Mouse (Mus musculus) neural tube, embryonic 12.5 days (tissue): ENCODE measurements around the gene Masp1. TPM values are rescaled to one million over a fixed set of nuclear protein-coding genes. Genes with fewer than 3 reads are reported as not detected.

ENCODE experiments used
- ATAC-seq: fragments of 200-750 bp; cut with Nextera tagmentation; 2 replicates; pipeline ENCODE4 v1.8.0; 2017; ENCODE audit warnings: low read depth, mild to moderate bottlenecking, moderate TSS enrichment, moderate library complexity; ENCODE audit not compliant: low FRiP score
- H3K27ac ChIP-seq: fragments of 300-500 bp; sonication (generic); 2 replicates; pipeline ENCODE4 v1.5.1; 2016
- H3K27me3 ChIP-seq: fragments of 300-500 bp; sonication (generic); replicated peaks from 2 replicates; pipeline ENCODE4 v1.6.1; 2016; ENCODE audit warnings: mild to moderate bottlenecking
- H3K36me3 ChIP-seq: fragments of 300-500 bp; sonication (generic); 2 replicates; pipeline ENCODE4 v1.6.1; 2016; ENCODE audit warnings: mild to moderate bottlenecking
- H3K4me1 ChIP-seq: fragments of 300-500 bp; sonication (generic); 2 replicates; pipeline ENCODE4 v1.6.1; 2016
- H3K4me2 ChIP-seq: fragments of 300-500 bp; sonication (generic); replicated peaks from 2 replicates; pipeline ENCODE4 v1.6.1; 2016; ENCODE audit warnings: mild to moderate bottlenecking
- H3K4me3 ChIP-seq: fragments of 300-500 bp; sonication (generic); 2 replicates; pipeline ENCODE4 v1.5.1; 2016
- H3K9ac ChIP-seq: fragments of 300-500 bp; sonication (generic); 2 replicates; pipeline ENCODE4 v1.6.1; 2016; ENCODE audit warnings: mild to moderate bottlenecking
- H3K9me3 ChIP-seq: fragments of 300-500 bp; sonication (generic); 2 replicates; pipeline ENCODE4 v1.6.1; 2016; ENCODE audit warnings: mild to moderate bottlenecking
- WGBS: fragments of 180-500 bp; shearing (Covaris S2); methylation state at CpG from one replicate; pipeline ENCODE4 v1.1.7; 2016; 5-methylcytosine and 5-hydroxymethylcytosine counted together
- polyA plus RNA-seq: library from polyadenylated mRNA; unstranded; fragments of >200 nt; fragmentation: Nextera tagmentation; extraction: Ambion mirVana; gene quantifications from 2 replicates; pipeline ENCODE4 v1.2.1, GENCODE M21; 2016

Gene Masp1
- polyA plus RNA-seq, 1 experiment from 2014 or later = 35.5 TPM

DNA sequence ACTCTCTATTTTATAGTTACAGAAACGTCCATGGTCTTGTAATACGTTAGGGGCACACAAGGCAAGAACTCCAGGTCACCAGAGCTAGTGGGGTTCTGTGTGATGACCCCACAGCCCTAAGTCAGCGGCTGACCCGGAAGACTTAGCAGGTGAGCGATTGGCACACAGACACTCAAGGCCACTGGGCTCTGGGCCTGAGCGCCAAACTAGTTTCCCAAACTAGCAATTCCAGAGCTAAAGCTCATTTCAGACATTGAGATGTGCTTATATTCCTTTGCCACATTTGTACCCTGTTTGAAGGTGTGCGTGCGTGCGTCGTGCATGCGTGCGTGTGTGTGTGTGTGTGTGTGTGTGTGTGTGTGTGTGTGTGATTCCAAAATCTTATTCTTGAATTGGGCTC is 37.8 kb downstream of the Masp1 start:
- Histone ChIP-seq H3K4me3 (no peak overlapping the region), H3K4me2 (no peak overlapping the region), H3K27me3 (no peaks in the 10 kb centered on the region), H3K9me3 (no peaks in the 10 kb centered on the region), H3K9ac (no peak overlapping the region), H3K4me1 (no peaks in the 10 kb centered on the region), H3K36me3 (peaks cover 37% of the 10 kb centered on the region), H3K27ac (no peak overlapping the region)
- WGBS = 93% methylated on average over 12 of the region's 12 CpGs
- ATAC-seq = no peak

DNA sequence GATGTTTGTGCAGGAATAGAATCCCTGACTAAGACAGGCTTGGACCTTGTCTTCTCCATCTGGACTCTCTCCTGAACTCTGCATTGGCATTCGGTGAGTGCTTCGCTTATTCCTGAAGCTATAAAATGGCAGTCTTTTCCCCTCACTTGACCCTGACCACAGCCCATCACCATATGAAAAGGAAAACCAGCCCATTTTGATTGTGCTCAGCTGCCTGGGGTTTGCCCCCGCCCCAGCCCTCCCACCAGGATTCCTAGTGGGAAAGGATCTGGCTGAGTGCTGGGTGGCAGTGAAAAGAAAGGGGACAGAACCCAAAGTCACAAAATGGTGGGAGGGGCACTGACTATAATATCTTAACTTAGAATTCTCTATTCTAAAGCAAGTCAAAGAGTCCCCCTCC is 38.4 kb downstream of the Masp1 start:
- no peak for ATAC-seq
- Histone ChIP-seq H3K4me2 (no peak overlapping the region), H3K27me3 (no peaks in the 10 kb centered on the region), H3K36me3 (peaks cover 31% of the 10 kb centered on the region), H3K9ac (no peak overlapping the region), H3K4me1 (no peaks in the 10 kb centered on the region), H3K4me3 (no peak overlapping the region), H3K27ac (no peak overlapping the region), H3K9me3 (no peaks in the 10 kb centered on the region)
- 35% methylated on average over 3 of the region's 3 CpGs for WGBS

DNA sequence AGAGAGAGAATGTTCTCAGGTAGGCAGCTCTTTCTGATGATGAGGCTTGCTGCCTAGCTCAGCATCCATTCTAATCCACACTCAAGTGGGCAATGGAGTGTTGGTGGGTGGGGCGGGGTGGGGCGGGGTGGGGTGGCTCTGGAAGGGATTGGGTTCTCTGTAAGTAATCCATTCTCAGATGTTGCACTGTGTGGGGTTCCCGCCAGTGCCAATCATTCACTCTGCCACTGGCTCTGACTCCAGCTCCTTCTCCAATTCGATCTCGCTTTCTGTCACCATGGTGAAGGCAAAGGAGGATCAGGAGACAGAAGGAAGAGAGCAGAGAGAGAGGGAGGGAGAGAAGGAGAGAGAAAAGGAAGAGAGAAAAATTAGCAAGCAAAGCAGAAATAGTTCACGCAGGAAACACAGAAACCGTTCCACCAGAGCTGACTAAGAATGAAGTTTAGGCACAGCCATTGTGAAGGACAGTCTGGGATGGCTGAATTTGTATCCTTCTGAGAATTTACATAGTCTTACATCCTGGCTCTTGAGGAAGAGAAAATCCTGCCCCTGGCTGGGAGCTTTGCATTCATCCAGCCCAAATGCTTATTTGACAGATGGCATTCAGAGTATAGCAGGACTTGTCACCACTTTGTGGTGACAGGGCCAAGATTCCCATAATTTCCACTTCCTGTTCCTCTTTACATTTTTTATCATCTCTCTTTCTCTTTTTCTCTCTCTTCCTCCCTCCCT is 40.6 kb downstream of the Masp1 start:
- Histone ChIP-seq H3K36me3 (peaks cover 17% of the 10 kb centered on the region; the same call in 1 of the 2 replicates), H3K9me3 (no peaks in the 10 kb centered on the region), H3K4me1 (no peaks in the 10 kb centered on the region), H3K27ac (no peak overlapping the region), H3K9ac (no peak overlapping the region), H3K4me2 (no peak overlapping the region), H3K27me3 (no peaks in the 10 kb centered on the region), H3K4me3 (no peak overlapping the region)
- no peak for ATAC-seq
- WGBS = 79% methylated on average over 7 of the region's 7 CpGs

DNA sequence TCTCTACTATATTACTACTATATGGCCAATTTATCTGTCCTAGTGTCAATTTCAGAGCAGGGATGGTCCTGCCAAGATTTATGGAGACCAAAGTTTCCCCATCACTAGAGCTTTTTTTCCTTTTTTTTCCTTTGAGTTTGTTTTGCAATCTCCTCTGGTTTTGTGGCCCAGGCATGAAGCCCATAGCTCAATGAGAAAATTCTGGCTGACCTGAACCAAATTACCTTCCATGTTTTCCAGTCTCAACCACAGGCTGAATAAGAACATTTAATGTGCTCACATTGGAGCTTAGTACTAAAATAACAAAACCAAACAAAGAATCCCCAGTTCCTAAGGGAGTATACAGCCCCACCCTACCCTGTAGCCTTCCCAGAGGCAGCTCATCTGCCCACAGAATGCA is 44.0 kb downstream of the Masp1 start:
- H3K4me1 ChIP-seq = no peaks in the 10 kb centered on the region
- H3K36me3 ChIP-seq = peaks cover 8% of the 10 kb centered on the region; the same call in 1 of the 2 replicates
- no peak for ATAC-seq
- H3K4me2 ChIP-seq = no peak overlapping the region
- no peaks in the 10 kb centered on the region for H3K9me3 ChIP-seq
- H3K9ac ChIP-seq = no peak overlapping the region
- H3K27ac ChIP-seq = no peak overlapping the region
- no peak overlapping the region for H3K4me3 ChIP-seq
- H3K27me3 ChIP-seq = no peaks in the 10 kb centered on the region

DNA sequence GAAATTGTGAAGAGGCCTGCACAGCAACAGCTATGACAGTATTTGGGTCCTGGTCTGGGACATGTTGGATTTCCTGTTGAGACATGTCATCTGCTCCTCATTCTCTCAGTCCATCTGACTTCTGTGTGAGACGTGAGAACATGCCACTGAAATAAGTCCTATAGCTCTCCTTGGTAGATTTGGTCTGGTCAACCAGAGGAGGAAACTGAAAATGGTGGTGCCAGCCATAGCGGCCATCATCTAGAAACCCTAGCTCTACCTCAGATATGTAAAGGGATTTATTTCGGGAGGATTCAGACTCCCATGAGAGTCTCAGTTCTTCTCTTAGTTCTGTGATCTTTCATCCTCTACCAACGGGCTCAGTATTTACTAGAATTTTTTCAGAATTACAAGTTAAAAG is 45.0 kb downstream of the Masp1 start:
- Histone ChIP-seq H3K27me3 (no peaks in the 10 kb centered on the region), H3K4me1 (no peaks in the 10 kb centered on the region), H3K9ac (no peak overlapping the region), H3K4me3 (no peak overlapping the region), H3K27ac (no peak overlapping the region), H3K4me2 (no peak overlapping the region), H3K9me3 (no peaks in the 10 kb centered on the region), H3K36me3 (peaks cover 5% of the 10 kb centered on the region; the same call in 1 of the 2 replicates)
- 91% methylated on average over 4 of the region's 4 CpGs for WGBS
- no peak for ATAC-seq

DNA sequence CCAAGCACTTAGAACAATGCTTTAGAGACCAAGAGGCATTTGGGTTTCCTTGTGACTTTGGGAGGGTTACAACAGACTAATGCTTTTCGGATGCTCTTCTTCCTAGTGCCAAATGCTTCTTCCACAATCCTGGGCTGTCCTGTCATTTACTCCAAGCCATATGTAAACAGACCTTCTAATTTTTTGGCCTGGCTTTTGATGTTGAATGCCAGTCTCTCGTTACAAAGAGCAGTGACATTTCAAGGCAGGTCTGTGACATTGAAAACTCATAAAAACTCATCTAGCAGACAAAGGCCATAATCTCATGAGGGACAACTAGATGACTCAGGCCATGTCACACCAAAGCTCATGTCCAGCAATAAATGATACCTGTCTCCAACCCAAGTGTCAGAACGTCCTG is 48.6 kb downstream of the Masp1 start:
- no peak overlapping the region for H3K9ac ChIP-seq
- H3K36me3 ChIP-seq = peaks cover 11% of the 10 kb centered on the region; the same call in 1 of the 2 replicates
- H3K27ac ChIP-seq = no peak overlapping the region
- no peaks in the 10 kb centered on the region for H3K4me1 ChIP-seq
- H3K27me3 ChIP-seq = no peaks in the 10 kb centered on the region
- 76% methylated on average over 3 of the region's 3 CpGs for WGBS
- no peaks in the 10 kb centered on the region for H3K9me3 ChIP-seq
- H3K4me3 ChIP-seq = no peak overlapping the region
- no peak for ATAC-seq
- H3K4me2 ChIP-seq = no peak overlapping the region

DNA sequence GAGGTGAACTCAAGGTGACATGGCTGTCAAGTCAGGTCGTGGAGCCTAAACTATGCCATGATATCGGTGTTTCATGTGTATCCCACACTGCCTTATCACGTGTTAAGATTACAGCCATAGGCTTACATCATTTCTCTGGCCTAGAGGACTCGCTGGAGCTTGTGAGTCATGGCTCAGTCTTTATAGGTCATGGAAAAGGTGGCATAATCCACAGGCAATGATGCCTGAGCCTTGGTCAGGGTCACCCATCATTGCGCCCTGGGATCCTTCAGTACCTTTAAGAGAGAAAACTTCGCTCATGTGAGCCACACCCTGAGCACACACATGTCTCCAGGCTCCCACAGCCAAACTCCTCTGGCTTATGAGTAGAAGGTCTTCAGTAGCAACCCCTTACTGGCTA is 49.1 kb downstream of the Masp1 start:
- Histone ChIP-seq H3K9me3 (no peaks in the 10 kb centered on the region), H3K27ac (no peak overlapping the region), H3K4me1 (no peaks in the 10 kb centered on the region), H3K4me3 (no peak overlapping the region), H3K27me3 (no peaks in the 10 kb centered on the region), H3K9ac (no peak overlapping the region), H3K36me3 (peaks cover 11% of the 10 kb centered on the region; the same call in 1 of the 2 replicates), H3K4me2 (no peak overlapping the region)
- 95% methylated on average over 6 of the region's 6 CpGs for WGBS
- no peak for ATAC-seq

DNA sequence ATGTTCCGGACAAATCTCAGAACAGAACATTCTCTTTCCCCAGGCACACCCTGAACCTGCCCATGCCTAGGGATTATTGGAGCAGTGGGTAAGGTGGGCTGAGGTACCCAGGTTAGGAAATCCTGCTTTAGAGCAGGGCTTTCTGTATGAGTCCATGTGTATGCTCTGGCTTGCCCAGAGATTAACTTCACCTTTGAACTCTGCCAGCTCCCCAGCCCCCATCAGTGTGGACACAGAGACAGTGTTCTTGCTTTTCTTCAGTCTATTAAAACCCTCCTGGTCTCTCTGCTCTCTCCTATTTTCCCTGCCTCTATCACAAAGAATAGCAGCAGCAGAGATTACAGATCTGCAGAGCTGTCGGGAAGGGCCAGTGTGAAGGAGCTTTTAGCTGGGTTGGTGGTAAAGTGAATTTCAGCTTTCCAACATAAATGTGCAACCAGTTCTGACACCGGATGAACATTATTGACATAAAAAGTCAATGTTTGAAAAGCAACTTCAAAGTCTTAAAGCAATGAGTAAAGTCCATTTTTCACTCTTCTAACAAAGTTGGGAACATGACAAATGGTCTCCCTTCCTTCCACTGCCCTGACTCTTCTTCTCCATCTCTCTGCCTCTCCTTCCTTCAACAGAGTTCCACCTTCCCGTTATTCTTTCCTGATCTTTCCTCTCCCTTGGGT is 56.8 kb downstream of the Masp1 start:
- WGBS = 88% methylated on average over 4 of the region's 4 CpGs
- Histone ChIP-seq H3K36me3 (no peaks in the 10 kb centered on the region), H3K9ac (no peak overlapping the region), H3K9me3 (no peaks in the 10 kb centered on the region), H3K27ac (no peak overlapping the region), H3K4me2 (no peak overlapping the region), H3K4me1 (no peaks in the 10 kb centered on the region), H3K27me3 (no peaks in the 10 kb centered on the region), H3K4me3 (no peak overlapping the region)
- no peak for ATAC-seq

DNA sequence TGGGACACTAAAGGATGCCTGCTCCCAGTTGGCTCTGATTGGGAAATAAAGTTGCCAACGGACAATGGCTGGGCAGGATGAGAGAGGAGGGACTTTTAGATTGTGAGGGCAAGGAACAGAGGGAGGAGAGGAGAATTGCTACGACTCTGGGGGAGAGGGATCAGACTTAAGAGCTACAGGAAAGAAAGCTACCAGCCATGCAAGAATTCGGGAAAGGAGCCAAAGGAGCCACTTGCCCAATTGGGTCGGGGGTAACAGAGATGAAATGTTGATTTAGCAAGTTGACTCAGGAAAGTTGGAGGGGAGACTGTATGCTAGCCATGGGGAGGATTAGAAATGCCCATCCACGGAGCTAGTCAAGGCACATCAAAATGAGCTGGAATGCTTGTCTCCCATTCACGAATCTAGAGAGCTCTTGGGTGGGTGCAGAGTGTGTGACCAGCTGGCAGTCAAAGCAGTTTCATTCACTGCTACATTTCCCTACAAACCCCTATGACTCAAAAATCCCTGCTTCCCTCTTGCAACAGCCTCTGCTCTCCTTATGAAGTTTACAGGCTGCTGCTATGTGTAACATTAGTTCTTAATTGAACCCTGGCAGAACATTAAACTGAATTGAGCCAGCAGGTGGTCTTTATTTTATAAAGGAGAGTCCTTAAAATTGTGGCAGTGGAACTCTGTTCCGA is 61.6 kb downstream of the Masp1 start:
- Histone ChIP-seq H3K36me3 (no peaks in the 10 kb centered on the region), H3K27me3 (no peaks in the 10 kb centered on the region), H3K4me3 (no peak overlapping the region), H3K4me1 (no peaks in the 10 kb centered on the region), H3K9ac (no peak overlapping the region), H3K27ac (no peak overlapping the region), H3K4me2 (no peak overlapping the region), H3K9me3 (no peaks in the 10 kb centered on the region)
- no peak for ATAC-seq
- WGBS = 42% methylated on average over 7 of the region's 7 CpGs

DNA sequence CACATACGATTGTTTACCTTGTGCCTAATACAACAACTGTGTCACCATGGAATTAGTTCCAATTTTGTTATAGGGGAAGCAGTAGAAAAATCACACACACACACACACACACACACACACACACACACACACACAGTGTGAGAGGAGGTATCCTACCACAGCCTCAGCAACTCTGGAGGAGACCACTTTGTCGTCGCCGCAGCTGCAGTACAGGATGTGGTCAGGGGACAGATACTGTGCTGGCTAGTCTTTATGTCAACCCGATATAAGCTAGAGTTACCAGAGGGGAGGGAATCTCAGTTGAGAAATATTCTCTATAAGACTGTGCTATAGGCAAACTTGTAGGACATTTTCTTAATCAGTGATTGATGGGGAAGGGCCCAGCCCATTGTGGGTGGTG is 63.3 kb downstream of the Masp1 start:
- Histone ChIP-seq H3K36me3 (no peaks in the 10 kb centered on the region), H3K27ac (no peak overlapping the region), H3K4me1 (no peaks in the 10 kb centered on the region), H3K9me3 (no peaks in the 10 kb centered on the region), H3K4me3 (no peak overlapping the region), H3K9ac (no peak overlapping the region), H3K4me2 (no peak overlapping the region), H3K27me3 (no peaks in the 10 kb centered on the region)
- 97% methylated on average over 5 of the region's 5 CpGs for WGBS
- no peak for ATAC-seq

DNA sequence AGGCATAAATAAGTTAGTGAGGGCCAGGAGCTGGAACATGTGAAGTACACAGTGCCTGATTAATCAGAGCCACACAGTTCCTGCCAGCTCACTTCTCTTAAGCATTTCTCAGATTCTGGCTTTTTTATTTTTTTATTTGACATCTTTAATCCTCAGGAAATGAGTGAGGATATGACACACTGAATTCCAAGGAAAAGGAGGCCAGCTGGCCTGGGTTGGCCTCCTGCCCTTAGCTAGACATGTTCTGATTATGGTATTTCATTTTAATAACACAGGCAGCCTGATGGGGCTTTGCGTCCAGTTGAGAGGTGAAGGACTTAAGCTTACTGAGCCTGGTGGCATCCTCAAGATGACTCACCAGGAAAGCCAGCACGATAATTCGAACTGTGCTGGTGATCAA is 64.1 kb downstream of the Masp1 start:
- WGBS = 87% methylated on average over 3 of the region's 3 CpGs

DNA sequence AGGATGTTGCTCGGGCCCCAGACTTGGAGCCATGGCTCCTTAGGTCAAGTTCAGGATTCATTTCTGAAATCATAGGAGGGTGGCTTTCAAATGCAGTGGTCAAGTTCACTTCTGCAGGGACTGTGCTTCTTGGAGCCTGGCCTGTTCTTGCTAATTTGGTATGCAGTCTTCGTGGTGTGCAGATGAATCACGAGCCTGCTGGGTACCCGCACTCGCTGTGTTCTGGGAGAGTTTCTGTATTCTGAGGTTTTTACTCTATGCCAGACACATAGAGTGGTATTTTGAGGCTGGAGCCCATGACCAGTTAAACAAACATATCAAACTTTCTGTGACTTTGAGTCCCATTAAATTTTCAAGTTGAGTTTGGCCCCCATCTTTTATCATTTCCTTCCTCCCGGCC is 66.2 kb downstream of the Masp1 start:
- Histone ChIP-seq H3K4me3 (no peak overlapping the region), H3K4me2 (no peak overlapping the region), H3K4me1 (no peaks in the 10 kb centered on the region), H3K27ac (no peak overlapping the region), H3K9ac (no peak overlapping the region), H3K9me3 (no peaks in the 10 kb centered on the region), H3K27me3 (no peaks in the 10 kb centered on the region), H3K36me3 (no peaks in the 10 kb centered on the region)
- no peak for ATAC-seq
- WGBS = 79% methylated on average over 6 of the region's 6 CpGs

More for the DNA sequence above, 64.1 kb downstream of the Masp1 start:
- ATAC-seq = no peak
- Histone ChIP-seq H3K9me3 (no peaks in the 10 kb centered on the region), H3K27me3 (no peaks in the 10 kb centered on the region), H3K36me3 (no peaks in the 10 kb centered on the region), H3K4me3 (no peak overlapping the region), H3K4me2 (no peak overlapping the region), H3K4me1 (no peaks in the 10 kb centered on the region), H3K9ac (no peak overlapping the region), H3K27ac (no peak overlapping the region)
